Mouse (Mus musculus): ENCODE data around the gene Gm9508. TPM values are rescaled to one million over a fixed set of nuclear protein-coding genes. Genes with fewer than 3 reads are reported as not detected.
"Not testable (repeated sequence)": the region's sequence is repeated elsewhere in the genome, so short reads cannot be mapped to it uniquely, and the experiment has no call there.

Gene Gm9508
- total and polyA plus RNA-seq, 3 experiments = not detected

DNA sequence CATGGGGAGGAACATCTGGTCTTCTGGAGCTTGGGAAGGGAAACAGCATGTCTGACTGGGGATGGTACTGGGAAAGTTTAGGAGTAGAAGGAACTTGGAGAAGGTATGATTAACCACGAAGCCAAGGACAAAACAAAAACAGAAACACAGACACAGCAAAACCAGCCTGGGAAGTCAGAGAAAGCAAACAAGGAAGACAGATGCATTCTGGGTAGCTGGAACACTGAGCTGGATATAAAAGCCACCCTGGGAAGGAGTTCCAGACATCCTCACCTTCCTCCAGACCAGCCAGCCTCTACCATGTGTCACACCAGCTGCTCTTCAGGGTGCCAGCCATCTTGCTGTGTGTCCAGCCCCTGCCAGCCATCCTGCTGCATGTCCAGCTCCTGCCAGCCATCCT, 18.5 kb upstream of the Gm9508 start, which contains the start of gene Gm10142:
Gene Gm10142 (plus strand): TSS at position 301 of the 400 bp plus-strand sequence.
- in situ Hi-C loops (cut with MboI; ENCODE audit: low pct_ligation_motif_present, low pct_unique_long_range_greater_than_20kb, low sequenced_read_pairs) (no loop called here), dilution Hi-C loops (cut with MboI; ENCODE audit: extremely low pct_ligation_motif_present, extremely low pct_unique_long_range_greater_than_20kb, low sequenced_read_pairs) (no loop called here)
- Histone ChIP-seq H3K4me1 (ENCODE audit: control insufficient read depth in 1 of 2, insufficient read depth in 2 of 2) (no peaks in the 10 kb centered on the region), H3K79me2 (replicated peaks; ENCODE audit: control insufficient read depth, extremely low read depth, insufficient read depth, poor library complexity, severe bottlenecking) (no peaks in the 10 kb centered on the region), H3K4me3 (replicated peaks in 1 of 3; ENCODE audit: low read depth in 2 of 3, low read length in 2 of 3, poor library complexity in 1 of 3) (no peak within 1 kb of the TSS), H3K9me3 (replicated peaks; ENCODE audit: low read length) (peaks cover 14% of the 10 kb centered on the region), H3K9ac (ENCODE audit: insufficient read depth, low read depth) (no peak within 1 kb of the TSS), H3K27me3 (replicated peaks) (peaks cover 53% of the 10 kb centered on the region), H3K4me2 (ENCODE audit: insufficient read depth, low read depth, poor library complexity, severe bottlenecking) (no peak within 1 kb of the TSS), H3K36me3 (replicated peaks in 1 of 2; ENCODE audit: control insufficient read depth in 1 of 2, insufficient read depth in 1 of 2, low read length in 1 of 2) (no peaks in the 10 kb centered on the region), H3K27ac (ENCODE audit: insufficient read depth, low read depth) (no peak within 1 kb of the TSS)
- TF ChIP-seq MAX (IDR thresholded peaks at IDR 0.05; ENCODE audit: low read length) = no peak
- no peak for TF ChIP-seq JUND (conservative IDR thresholded peaks at IDR 0.05; ENCODE audit: low read depth, low read length)
- no peak for TF ChIP-seq CTCF (conservative IDR thresholded peaks at IDR 0.05 in 1 of 2, IDR thresholded peaks at IDR 0.05 in 1 of 2; ENCODE audit: low read depth in 2 of 2, low read length in 2 of 2)
- TF ChIP-seq ZC3H11A (IDR thresholded peaks at IDR 0.05; ENCODE audit: low read depth, low read length) = no peak
- no peak for TF ChIP-seq JUN (IDR thresholded peaks at IDR 0.05; ENCODE audit: insufficient read depth, low read depth, low read length)
- TF ChIP-seq NELFE (IDR thresholded peaks at IDR 0.05; ENCODE audit: low read depth, low read length) = no peak
- no peak for TF ChIP-seq TBP (conservative IDR thresholded peaks at IDR 0.05; ENCODE audit: low read depth, low read length)
- TF ChIP-seq POLR2AphosphoS2 (IDR thresholded peaks at IDR 0.05; ENCODE audit: low read depth, low read length) = no peak
- no peak for TF ChIP-seq GABPA (IDR thresholded peaks at IDR 0.05; ENCODE audit: insufficient replicate concordance, low read depth, low read length)
- no peak for TF ChIP-seq RAD21 (IDR thresholded peaks at IDR 0.05; ENCODE audit: low read depth, low read length)
- TF ChIP-seq ZNF384 (IDR thresholded peaks at IDR 0.05; ENCODE audit: low read depth, low read length) = no peak
- no peak for TF ChIP-seq NRF1 (IDR thresholded peaks at IDR 0.05; ENCODE audit: low read depth, low read length)
- no peak for TF ChIP-seq POLR2A (IDR thresholded peaks at IDR 0.05; ENCODE audit: low read depth, low read length)
- no peak for TF ChIP-seq RCOR1 (conservative IDR thresholded peaks at IDR 0.05; ENCODE audit: low read depth, low read length)
- no peak for TF ChIP-seq USF2 (conservative IDR thresholded peaks at IDR 0.05; ENCODE audit: low read depth, low read length)
- no peak for TF ChIP-seq ETS1 (conservative IDR thresholded peaks at IDR 0.05; ENCODE audit: low read depth, low read length)
- no peak for TF ChIP-seq MEF2A (IDR thresholded peaks at IDR 0.05; ENCODE audit: borderline replicate concordance, low read depth, low read length)
- TF ChIP-seq IRF4 (IDR thresholded peaks at IDR 0.05; ENCODE audit: low read depth, low read length) = no peak
- TF ChIP-seq CHD2 (IDR thresholded peaks at IDR 0.05; ENCODE audit: low read length) = no peak
- no peak for TF ChIP-seq ELF1 (IDR thresholded peaks at IDR 0.05; ENCODE audit: low read depth, low read length)
- no peak for DNase-seq (ENCODE audit: extremely low read depth)

DNA sequence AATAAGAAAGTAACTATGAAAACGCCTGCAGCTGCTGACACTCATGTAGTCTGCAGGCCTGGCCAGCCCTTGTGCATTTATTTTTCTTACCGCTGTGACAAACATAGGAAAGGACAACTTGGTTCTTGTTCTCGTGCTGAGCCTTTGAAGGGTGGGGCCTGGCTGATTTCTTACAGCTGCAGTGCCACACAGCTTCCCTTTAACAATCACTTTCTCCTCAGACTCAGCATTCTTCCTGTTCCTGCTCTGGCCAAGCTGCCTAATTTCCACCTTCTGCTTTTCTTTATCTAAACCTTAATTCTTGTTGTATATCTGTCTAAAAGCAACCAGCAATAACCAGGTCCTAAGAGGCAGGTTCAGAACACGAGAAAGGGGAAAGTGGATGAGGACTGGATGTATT, 16.7 kb upstream of the Gm9508 start:
- dilution Hi-C loops (cut with MboI; ENCODE audit: extremely low pct_ligation_motif_present, extremely low pct_unique_long_range_greater_than_20kb, low sequenced_read_pairs) = no loop called here

DNA sequence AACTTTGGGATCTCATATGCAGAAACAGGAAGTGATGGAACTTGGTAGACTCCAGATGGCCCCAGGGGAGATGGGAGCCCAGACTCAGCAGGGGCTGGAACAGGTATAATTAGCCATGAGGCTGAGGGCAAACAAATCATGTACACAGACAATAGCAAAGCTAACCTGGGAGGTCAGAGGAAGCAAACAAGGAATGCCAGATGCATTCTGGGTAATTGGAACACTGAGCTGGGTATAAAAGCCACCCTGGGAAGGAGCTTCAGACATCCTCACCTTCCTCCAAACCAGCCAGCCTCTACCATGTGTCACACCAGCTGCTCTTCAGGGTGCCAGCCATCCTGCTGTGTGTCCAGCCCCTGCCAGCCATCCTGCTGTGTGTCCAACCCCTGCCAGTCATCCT, 14.1 kb upstream of the Gm9508 start, which contains the start of gene Gm10024:
Gene Gm10024 (plus strand): TSS at position 301 of the 400 bp plus-strand sequence.
- Histone ChIP-seq H3K27me3 (replicated peaks) (peaks cover 57% of the 10 kb centered on the region), H3K9me3 (replicated peaks; ENCODE audit: low read length) (peaks cover 20% of the 10 kb centered on the region)
- H3K27ac ChIP-seq (ENCODE audit: insufficient read depth, low read depth); in situ Hi-C loops (cut with MboI; ENCODE audit: low pct_ligation_motif_present, low pct_unique_long_range_greater_than_20kb, low sequenced_read_pairs); H3K4me3 ChIP-seq (replicated peaks in 1 of 3; ENCODE audit: low read depth in 2 of 3, low read length in 2 of 3, poor library complexity in 1 of 3); H3K79me2 ChIP-seq (replicated peaks; ENCODE audit: control insufficient read depth, extremely low read depth, insufficient read depth, poor library complexity, severe bottlenecking); H3K4me2 ChIP-seq (ENCODE audit: insufficient read depth, low read depth, poor library complexity, severe bottlenecking); H3K4me1 ChIP-seq (ENCODE audit: control insufficient read depth in 1 of 2, insufficient read depth in 2 of 2); dilution Hi-C loops (cut with MboI; ENCODE audit: extremely low pct_ligation_motif_present, extremely low pct_unique_long_range_greater_than_20kb, low sequenced_read_pairs); H3K36me3 ChIP-seq (replicated peaks in 1 of 2; ENCODE audit: control insufficient read depth in 1 of 2, insufficient read depth in 1 of 2, low read length in 1 of 2); H3K9ac ChIP-seq (ENCODE audit: insufficient read depth, low read depth); DNase-seq (ENCODE audit: extremely low read depth): not testable (repeated sequence)

More for the DNA sequence above, 16.7 kb upstream of the Gm9508 start:
- peaks cover 58% of the 10 kb centered on the region for H3K27me3 ChIP-seq (replicated peaks)
- no peaks in the 10 kb centered on the region for H3K79me2 ChIP-seq (replicated peaks; ENCODE audit: control insufficient read depth, extremely low read depth, insufficient read depth, poor library complexity, severe bottlenecking)
- no peak overlapping the region for H3K9ac ChIP-seq (ENCODE audit: insufficient read depth, low read depth)
- DNase-seq (ENCODE audit: extremely low read depth) = no peak
- no peak overlapping the region for H3K4me3 ChIP-seq (replicated peaks in 1 of 3; ENCODE audit: low read depth in 2 of 3, low read length in 2 of 3, poor library complexity in 1 of 3)
- H3K9me3 ChIP-seq (replicated peaks; ENCODE audit: low read length) = peaks cover 13% of the 10 kb centered on the region
- H3K4me2 ChIP-seq (ENCODE audit: insufficient read depth, low read depth, poor library complexity, severe bottlenecking) = no peak overlapping the region
- no peaks in the 10 kb centered on the region for H3K36me3 ChIP-seq (replicated peaks in 1 of 2; ENCODE audit: control insufficient read depth in 1 of 2, insufficient read depth in 1 of 2, low read length in 1 of 2)
- H3K27ac ChIP-seq (ENCODE audit: insufficient read depth, low read depth) = no peak overlapping the region
- in situ Hi-C loops (cut with MboI; ENCODE audit: low pct_ligation_motif_present, low pct_unique_long_range_greater_than_20kb, low sequenced_read_pairs) = no loop called here
- no peak for TF ChIP-seq MAZ (IDR thresholded peaks at IDR 0.05; ENCODE audit: low read depth, low read length)
- no peak for TF ChIP-seq PAX5 (IDR thresholded peaks at IDR 0.05; ENCODE audit: low read length)
- no peak for TF ChIP-seq ZC3H11A (IDR thresholded peaks at IDR 0.05; ENCODE audit: low read depth, low read length)
- TF ChIP-seq SIN3A (IDR thresholded peaks at IDR 0.05; ENCODE audit: low read length) = no peak
- TF ChIP-seq MXI1 (IDR thresholded peaks at IDR 0.05; ENCODE audit: low read depth, low read length) = no peak
- no peak for TF ChIP-seq CHD2 (IDR thresholded peaks at IDR 0.05; ENCODE audit: low read length)
- no peak for TF ChIP-seq EP300 (IDR thresholded peaks at IDR 0.05; ENCODE audit: low read length)
- no peak for TF ChIP-seq POLR2A (IDR thresholded peaks at IDR 0.05; ENCODE audit: low read depth, low read length)
- no peak for TF ChIP-seq TBP (conservative IDR thresholded peaks at IDR 0.05; ENCODE audit: low read depth, low read length)
- TF ChIP-seq ZNF384 (IDR thresholded peaks at IDR 0.05; ENCODE audit: low read depth, low read length) = no peak
- H3K4me1 ChIP-seq (ENCODE audit: control insufficient read depth in 1 of 2, insufficient read depth in 2 of 2) = no peaks in the 10 kb centered on the region
